Mouse (Mus musculus): ENCODE data around the gene 4930503B20Rik. TPM values are rescaled to one million over a fixed set of nuclear protein-coding genes. Genes with fewer than 3 reads are reported as not detected.

Gene 4930503B20Rik
- polyA plus RNA-seq, 1 experiment from 2014 or later: not detected

DNA sequence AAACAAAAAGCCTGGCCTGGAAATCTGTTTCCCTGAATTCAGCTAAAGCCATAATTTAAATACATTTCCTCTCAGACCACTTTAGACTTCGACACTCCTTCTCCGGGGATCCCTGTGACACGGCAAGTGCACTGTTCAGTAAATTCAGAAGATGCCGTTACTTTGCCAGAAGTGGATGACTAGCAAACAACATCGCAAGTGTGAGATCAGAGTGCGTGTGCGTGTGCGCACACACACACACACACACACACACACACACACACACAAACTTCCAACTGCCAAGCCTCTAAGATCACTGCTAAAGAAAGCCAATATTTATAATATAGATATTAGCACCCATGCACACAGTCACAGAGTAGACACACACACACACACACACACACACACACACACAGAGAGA, 30.6 kb upstream of the 4930503B20Rik start:
- Histone ChIP-seq H3K27ac (ENCODE audit: low read length) (no peak overlapping the region), H3K9me3 (ENCODE audit: control insufficient read depth, low read length) (no peaks in the 10 kb centered on the region), H3K4me1 (replicated peaks; ENCODE audit: control insufficient read depth, insufficient read depth, low read length) (peaks cover 18% of the 10 kb centered on the region), H3K27me3 (replicated peaks; ENCODE audit: control insufficient read depth, insufficient read depth, low read length) (0 out of 2 replicates have a peak, but pooled peaks cover 3% of the 10 kb centered on the region), H3K36me3 (ENCODE audit: control insufficient read depth, insufficient read depth) (no peaks in the 10 kb centered on the region), H3K9ac (replicated peaks; ENCODE audit: low read depth, low read length) (peak overlapping the region; percentile 33; the same call in 1 of the 2 replicates), H3K4me2 (ENCODE audit: low read length) (peak overlapping the region; percentile 62), H3K4me3 (replicated peaks; ENCODE audit: low read length) (peak overlapping the region; percentile 38)
- ATAC-seq: peak; percentile 9; the same call in 1 of the 2 replicates
- WGBS: 43% methylated on average over 8 of the region's 8 CpGs

DNA sequence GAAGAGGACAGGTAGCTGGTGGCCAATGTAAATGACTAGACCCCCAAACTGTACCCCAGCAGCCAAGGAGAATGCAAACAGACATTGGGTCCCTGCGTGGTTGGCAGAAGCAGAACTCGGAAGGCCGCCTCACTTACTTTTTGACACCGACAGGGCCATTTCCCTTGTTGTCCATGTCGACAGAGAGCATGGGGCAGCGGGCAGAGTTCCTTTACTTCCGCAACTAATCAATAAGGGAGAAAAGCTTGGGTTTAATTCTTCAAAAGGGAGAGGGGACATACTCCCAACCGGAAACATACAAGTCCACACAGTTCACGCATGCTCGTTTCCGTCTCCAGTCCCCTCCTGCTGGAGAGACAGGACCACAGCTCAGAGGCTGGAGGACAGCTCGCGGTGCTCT, 29.5 kb upstream of the 4930503B20Rik start:
- WGBS: 91% methylated on average over 13 of the region's 13 CpGs
- no peaks in the 10 kb centered on the region for H3K9me3 ChIP-seq (ENCODE audit: control insufficient read depth, low read length)

DNA sequence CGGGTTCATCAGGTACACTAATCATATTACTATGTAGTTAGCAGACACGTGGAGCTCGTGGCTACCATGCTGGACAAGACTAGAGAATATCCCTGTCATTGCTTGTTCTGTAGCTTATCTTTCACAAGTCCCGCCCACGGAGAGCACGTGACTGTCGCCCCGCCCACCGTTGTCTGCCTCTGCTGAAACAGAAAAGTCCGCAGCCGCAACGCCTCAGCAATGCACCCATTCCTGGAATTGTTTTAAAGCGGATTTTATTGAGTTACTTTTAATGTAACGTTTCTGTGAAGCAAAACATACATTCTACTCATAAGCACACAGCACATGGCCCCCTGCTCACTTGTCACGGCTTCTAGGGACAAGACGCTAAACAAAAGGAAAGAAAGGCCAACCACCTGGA, 28.5 kb upstream of the 4930503B20Rik start:
- H3K36me3 ChIP-seq (ENCODE audit: control insufficient read depth, insufficient read depth): no peaks in the 10 kb centered on the region
- H3K4me2 ChIP-seq (ENCODE audit: low read length): no peak overlapping the region
- 0 out of 2 replicates have a peak, but pooled peaks cover 3% of the 10 kb centered on the region for H3K27me3 ChIP-seq (replicated peaks; ENCODE audit: control insufficient read depth, insufficient read depth, low read length)
- no peak overlapping the region for H3K27ac ChIP-seq (ENCODE audit: low read length)
- 94% methylated on average over 16 of the region's 16 CpGs for WGBS
- H3K9ac ChIP-seq (replicated peaks; ENCODE audit: low read depth, low read length): no peak overlapping the region
- H3K9me3 ChIP-seq (ENCODE audit: control insufficient read depth, low read length): no peaks in the 10 kb centered on the region
- no peak overlapping the region for H3K4me3 ChIP-seq (replicated peaks; ENCODE audit: low read length)
- peaks cover 12% of the 10 kb centered on the region for H3K4me1 ChIP-seq (replicated peaks; ENCODE audit: control insufficient read depth, insufficient read depth, low read length)
- no peak for ATAC-seq

More for the DNA sequence above, 29.5 kb upstream of the 4930503B20Rik start:
- no peak overlapping the region for H3K27ac ChIP-seq (ENCODE audit: low read length)
- H3K4me1 ChIP-seq (replicated peaks; ENCODE audit: control insufficient read depth, insufficient read depth, low read length): peaks cover 18% of the 10 kb centered on the region
- H3K27me3 ChIP-seq (replicated peaks; ENCODE audit: control insufficient read depth, insufficient read depth, low read length): 0 out of 2 replicates have a peak, but pooled peaks cover 3% of the 10 kb centered on the region
- H3K9ac ChIP-seq (replicated peaks; ENCODE audit: low read depth, low read length): no peak overlapping the region
- no peaks in the 10 kb centered on the region for H3K36me3 ChIP-seq (ENCODE audit: control insufficient read depth, insufficient read depth)
- no peak overlapping the region for H3K4me3 ChIP-seq (replicated peaks; ENCODE audit: low read length)
- H3K4me2 ChIP-seq (ENCODE audit: low read length): no peak overlapping the region
- ATAC-seq: no peak

DNA sequence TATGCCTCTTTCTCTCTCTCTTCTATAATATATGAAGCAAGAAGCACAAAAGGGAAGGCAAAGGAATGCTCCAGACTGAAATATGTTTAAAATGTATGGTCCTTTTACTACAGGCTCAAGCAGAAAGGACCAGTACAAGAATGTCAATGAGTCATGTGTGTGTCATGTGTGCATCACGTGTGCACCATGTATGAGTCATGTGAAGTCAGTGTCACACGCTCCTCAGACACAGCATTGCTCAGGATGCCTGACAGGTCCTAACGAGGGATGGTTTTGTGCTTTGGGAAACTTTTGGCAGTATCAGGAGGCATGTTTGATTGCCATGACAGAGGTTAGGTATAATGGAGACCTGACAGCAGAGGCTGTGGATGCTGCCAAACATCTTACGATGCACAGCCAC, 25.1 kb upstream of the 4930503B20Rik start:
- Histone ChIP-seq H3K9me3 (ENCODE audit: control insufficient read depth, low read length) (no peaks in the 10 kb centered on the region), H3K27me3 (replicated peaks; ENCODE audit: control insufficient read depth, insufficient read depth, low read length) (no peaks in the 10 kb centered on the region), H3K36me3 (ENCODE audit: control insufficient read depth, insufficient read depth) (no peaks in the 10 kb centered on the region), H3K9ac (replicated peaks; ENCODE audit: low read depth, low read length) (no peak overlapping the region), H3K27ac (ENCODE audit: low read length) (no peak overlapping the region), H3K4me2 (ENCODE audit: low read length) (no peak overlapping the region), H3K4me1 (replicated peaks; ENCODE audit: control insufficient read depth, insufficient read depth, low read length) (no peaks in the 10 kb centered on the region), H3K4me3 (replicated peaks; ENCODE audit: low read length) (no peak overlapping the region)
- no peak for ATAC-seq
- 88% methylated on average over 4 of the region's 4 CpGs for WGBS

DNA sequence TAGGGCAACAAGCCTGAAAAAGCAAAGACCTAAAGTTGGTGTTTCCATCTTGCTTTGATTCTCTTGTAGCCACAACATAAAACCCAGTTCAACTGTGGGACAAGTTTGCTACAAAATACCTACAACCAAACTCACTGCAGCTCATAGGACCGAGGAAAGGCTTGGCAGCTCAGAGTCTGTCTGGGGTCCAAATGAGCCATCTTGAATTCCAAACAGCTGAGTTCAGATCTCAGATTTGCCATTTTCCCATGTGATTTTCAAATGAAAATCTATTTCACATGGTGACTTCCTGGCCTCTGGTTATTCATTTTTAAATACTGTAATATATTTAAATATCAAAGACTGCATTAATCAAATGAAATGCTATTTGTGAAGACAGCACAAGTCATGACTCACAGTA, 24.0 kb upstream of the 4930503B20Rik start:
- 96% methylated on average over 1 of the region's 1 CpGs for WGBS
- Histone ChIP-seq H3K4me1 (replicated peaks; ENCODE audit: control insufficient read depth, insufficient read depth, low read length) (no peaks in the 10 kb centered on the region), H3K9me3 (ENCODE audit: control insufficient read depth, low read length) (no peaks in the 10 kb centered on the region), H3K4me2 (ENCODE audit: low read length) (no peak overlapping the region), H3K36me3 (ENCODE audit: control insufficient read depth, insufficient read depth) (no peaks in the 10 kb centered on the region), H3K27me3 (replicated peaks; ENCODE audit: control insufficient read depth, insufficient read depth, low read length) (no peaks in the 10 kb centered on the region), H3K27ac (ENCODE audit: low read length) (no peak overlapping the region), H3K4me3 (replicated peaks; ENCODE audit: low read length) (no peak overlapping the region), H3K9ac (replicated peaks; ENCODE audit: low read depth, low read length) (no peak overlapping the region)
- ATAC-seq: no peak

DNA sequence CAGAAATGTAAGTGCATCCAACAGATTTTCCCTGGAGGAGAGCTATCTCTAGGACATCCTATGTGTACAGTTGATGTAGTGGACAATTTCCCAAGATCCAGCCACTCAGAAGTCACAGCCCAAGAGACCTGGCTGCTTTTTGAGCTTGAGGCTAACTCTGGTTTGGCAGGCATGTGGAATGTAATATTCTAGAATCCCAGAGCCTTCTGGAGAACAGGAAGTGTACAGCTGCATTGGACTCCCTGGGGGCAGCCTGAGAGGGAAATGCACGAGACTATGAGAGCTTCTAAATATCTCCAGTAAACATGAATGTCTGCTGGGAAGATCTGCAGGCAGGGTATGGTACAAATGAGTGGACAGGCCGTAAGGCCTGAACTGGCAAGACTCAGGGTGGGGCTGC, 20.0 kb upstream of the 4930503B20Rik start:
- Histone ChIP-seq H3K36me3 (ENCODE audit: control insufficient read depth, insufficient read depth) (no peaks in the 10 kb centered on the region), H3K9ac (replicated peaks; ENCODE audit: low read depth, low read length) (no peak overlapping the region), H3K9me3 (ENCODE audit: control insufficient read depth, low read length) (no peaks in the 10 kb centered on the region), H3K4me3 (replicated peaks; ENCODE audit: low read length) (no peak overlapping the region), H3K27me3 (replicated peaks; ENCODE audit: control insufficient read depth, insufficient read depth, low read length) (no peaks in the 10 kb centered on the region), H3K4me1 (replicated peaks; ENCODE audit: control insufficient read depth, insufficient read depth, low read length) (no peaks in the 10 kb centered on the region), H3K27ac (ENCODE audit: low read length) (no peak overlapping the region), H3K4me2 (ENCODE audit: low read length) (no peak overlapping the region)
- WGBS: 87% methylated on average over 2 of the region's 2 CpGs
- no peak for ATAC-seq

DNA sequence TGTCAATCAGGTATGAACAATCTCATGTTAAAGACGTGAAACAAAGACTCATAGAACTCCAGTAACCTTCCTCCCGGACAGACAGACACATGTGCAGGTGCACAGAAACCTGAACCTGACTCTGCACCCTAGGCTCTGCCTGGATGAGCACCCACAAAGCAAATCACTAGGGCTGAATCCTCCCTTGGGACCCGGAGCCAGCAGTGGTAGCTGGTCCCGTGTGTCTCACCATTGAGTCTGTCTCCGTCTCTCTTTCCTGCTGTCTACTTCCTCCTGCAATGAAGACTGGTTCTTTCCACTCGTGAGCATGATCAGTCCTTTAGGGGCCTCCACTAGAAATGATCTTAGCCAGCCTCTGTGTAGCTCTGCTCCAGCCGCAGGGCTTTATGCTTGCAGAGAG, 10.8 kb upstream of the 4930503B20Rik start:
- WGBS: 82% methylated on average over 7 of the region's 7 CpGs
- Histone ChIP-seq H3K9me3 (ENCODE audit: control insufficient read depth, low read length) (no peaks in the 10 kb centered on the region), H3K4me3 (replicated peaks; ENCODE audit: low read length) (no peak overlapping the region), H3K4me1 (replicated peaks; ENCODE audit: control insufficient read depth, insufficient read depth, low read length) (peaks cover 2% of the 10 kb centered on the region; the same call in 1 of the 2 replicates), H3K27me3 (replicated peaks; ENCODE audit: control insufficient read depth, insufficient read depth, low read length) (no peaks in the 10 kb centered on the region), H3K9ac (replicated peaks; ENCODE audit: low read depth, low read length) (no peak overlapping the region), H3K27ac (ENCODE audit: low read length) (no peak overlapping the region), H3K36me3 (ENCODE audit: control insufficient read depth, insufficient read depth) (no peaks in the 10 kb centered on the region), H3K4me2 (ENCODE audit: low read length) (no peak overlapping the region)
- ATAC-seq: no peak

DNA sequence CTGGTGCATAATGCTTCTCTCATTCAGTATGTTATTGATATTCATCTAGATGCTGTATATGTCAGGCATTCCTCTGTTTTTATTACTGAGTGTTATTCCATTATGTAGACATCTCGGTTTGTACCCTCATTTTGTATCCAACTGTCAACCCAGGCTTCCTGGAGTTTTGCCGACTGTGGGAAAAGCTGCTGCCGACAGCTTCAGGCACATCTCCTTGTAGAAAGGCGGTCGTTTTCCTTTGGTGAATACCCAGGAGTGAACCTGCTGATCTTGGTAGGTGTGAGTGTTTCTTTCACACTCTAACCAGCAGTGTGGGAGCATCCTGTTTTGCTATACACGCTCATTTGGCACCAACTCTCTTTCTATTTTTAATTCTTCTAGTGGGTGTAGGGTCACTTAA, 9.9 kb upstream of the 4930503B20Rik start:
- Histone ChIP-seq H3K27me3 (replicated peaks; ENCODE audit: control insufficient read depth, insufficient read depth, low read length) (no peaks in the 10 kb centered on the region), H3K4me2 (ENCODE audit: low read length) (no peak overlapping the region), H3K4me1 (replicated peaks; ENCODE audit: control insufficient read depth, insufficient read depth, low read length) (peaks cover 2% of the 10 kb centered on the region; the same call in 1 of the 2 replicates), H3K4me3 (replicated peaks; ENCODE audit: low read length) (no peak overlapping the region), H3K9me3 (ENCODE audit: control insufficient read depth, low read length) (no peaks in the 10 kb centered on the region), H3K36me3 (ENCODE audit: control insufficient read depth, insufficient read depth) (no peaks in the 10 kb centered on the region), H3K27ac (ENCODE audit: low read length) (no peak overlapping the region), H3K9ac (replicated peaks; ENCODE audit: low read depth, low read length) (no peak overlapping the region)
- ATAC-seq: no peak
- 70% methylated on average over 6 of the region's 6 CpGs for WGBS

DNA sequence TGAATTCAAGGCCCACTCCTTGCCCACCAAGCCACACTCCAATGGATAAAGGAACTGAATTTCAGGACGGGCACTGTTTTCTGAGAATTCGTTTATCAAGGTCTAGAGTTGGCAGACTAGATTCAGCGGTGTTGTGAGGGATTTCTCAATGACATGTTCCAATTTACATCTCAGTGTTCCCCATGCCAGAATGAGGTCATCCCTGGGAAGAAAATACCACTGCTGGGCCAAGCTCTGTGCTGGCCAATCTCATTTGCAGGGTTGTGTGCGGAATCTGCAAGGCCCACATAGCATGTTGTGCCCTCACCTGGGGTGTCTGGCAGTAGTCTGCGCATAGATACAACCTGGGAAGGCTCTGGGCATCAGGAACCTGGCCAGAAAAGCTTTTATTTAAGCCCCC, 8.2 kb upstream of the 4930503B20Rik start:
- no peaks in the 10 kb centered on the region for H3K9me3 ChIP-seq (ENCODE audit: control insufficient read depth, low read length)
- WGBS: 57% methylated on average over 5 of the region's 5 CpGs
- no peak overlapping the region for H3K4me2 ChIP-seq (ENCODE audit: low read length)
- H3K36me3 ChIP-seq (ENCODE audit: control insufficient read depth, insufficient read depth): no peaks in the 10 kb centered on the region
- H3K9ac ChIP-seq (replicated peaks; ENCODE audit: low read depth, low read length): no peak overlapping the region
- peak; percentile 54; the same call in 1 of the 2 replicates for ATAC-seq
- H3K27me3 ChIP-seq (replicated peaks; ENCODE audit: control insufficient read depth, insufficient read depth, low read length): no peaks in the 10 kb centered on the region
- H3K4me3 ChIP-seq (replicated peaks; ENCODE audit: low read length): no peak overlapping the region
- peaks cover 2% of the 10 kb centered on the region; the same call in 1 of the 2 replicates for H3K4me1 ChIP-seq (replicated peaks; ENCODE audit: control insufficient read depth, insufficient read depth, low read length)
- H3K27ac ChIP-seq (ENCODE audit: low read length): no peak overlapping the region

DNA sequence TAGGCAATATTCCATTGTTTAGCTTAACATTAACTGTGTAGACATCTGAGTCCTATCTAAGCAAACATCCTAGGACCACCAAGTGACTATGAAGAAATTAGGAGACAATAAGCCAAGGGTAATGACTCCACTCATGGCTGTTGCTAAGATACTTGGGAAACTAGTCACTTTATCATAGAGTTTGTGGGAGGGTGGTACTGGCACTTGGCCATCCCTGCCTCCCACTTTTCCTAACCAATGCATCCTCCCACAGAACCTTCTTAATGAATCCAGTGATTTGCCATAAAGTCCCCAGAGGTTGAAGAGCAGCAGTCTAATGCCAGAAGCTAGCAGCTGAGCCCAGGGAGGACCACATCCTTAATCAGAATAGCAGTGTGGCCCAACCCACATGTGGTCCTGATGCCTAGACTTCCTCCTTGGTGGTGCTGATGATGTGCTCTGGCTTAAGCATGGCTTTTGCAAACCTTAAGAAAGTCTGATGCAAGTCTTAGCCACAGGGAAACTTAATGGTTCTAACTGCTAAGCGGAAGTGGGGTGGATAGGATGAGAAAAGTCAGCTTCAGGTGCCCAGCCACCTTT, 7.0 kb upstream of the 4930503B20Rik start:
- no peaks in the 10 kb centered on the region for H3K27me3 ChIP-seq (replicated peaks; ENCODE audit: control insufficient read depth, insufficient read depth, low read length)
- no peaks in the 10 kb centered on the region for H3K36me3 ChIP-seq (ENCODE audit: control insufficient read depth, insufficient read depth)
- H3K27ac ChIP-seq (ENCODE audit: low read length): no peak overlapping the region
- peaks cover 2% of the 10 kb centered on the region; the same call in 1 of the 2 replicates for H3K4me1 ChIP-seq (replicated peaks; ENCODE audit: control insufficient read depth, insufficient read depth, low read length)
- no peaks in the 10 kb centered on the region for H3K9me3 ChIP-seq (ENCODE audit: control insufficient read depth, low read length)
- no peak overlapping the region for H3K9ac ChIP-seq (replicated peaks; ENCODE audit: low read depth, low read length)
- H3K4me3 ChIP-seq (replicated peaks; ENCODE audit: low read length): no peak overlapping the region
- no peak for ATAC-seq
- 100% methylated on average over 1 of the region's 1 CpGs for WGBS
- no peak overlapping the region for H3K4me2 ChIP-seq (ENCODE audit: low read length)
